Mouse (Mus musculus) heart, embryonic 14.5 days (tissue): Measurements from ENCODE around the gene Prss53. TPM values are rescaled to one million over a fixed set of nuclear protein-coding genes. Genes with fewer than 3 reads are reported as not detected.
"Not testable (repeated sequence)": the region's sequence is repeated elsewhere in the genome, so short reads cannot be mapped to it uniquely, and the experiment has no call there.

ENCODE experiments used
- ATAC-seq: fragments of 200-750 bp; cut with Nextera tagmentation; 2 replicates; pipeline ENCODE4 v1.8.0; 2017; ENCODE audit warnings: low read depth, moderate TSS enrichment; ENCODE audit not compliant: insufficient number of reproducible peaks, insufficient read depth, low FRiP score
- H3K27ac ChIP-seq, 2 experiments: fragments of 200-500 bp in 1 of 2; fragments of 300-500 bp in 1 of 2; sonication (generic) in 1 of 2; replicated peaks in 1 of 2; 2 replicates each; pipeline ENCODE4 v1.5.1; 2012 to 2014; ENCODE audit warnings: low read depth in 2 of 2, low read length in 2 of 2, control low read depth in 1 of 2, mild to moderate bottlenecking in 1 of 2, mixed read lengths in 1 of 2; ENCODE audit not compliant: control insufficient read depth in 1 of 2, insufficient read depth in 1 of 2
- H3K27me3 ChIP-seq: fragments of 300-500 bp; sonication (generic); 2 replicates; pipeline ENCODE4 v1.6.1; 2014; ENCODE audit warnings: mild to moderate bottlenecking, low read length, control low read depth; ENCODE audit not compliant: control insufficient read depth, insufficient read depth
- H3K36me3 ChIP-seq: fragments of 300-500 bp; sonication (generic); 2 replicates; pipeline ENCODE4 v1.6.1; 2014; ENCODE audit warnings: mild to moderate bottlenecking, control low read depth, low read length, mixed read lengths; ENCODE audit not compliant: control insufficient read depth, insufficient read depth
- H3K4me1 ChIP-seq, 2 experiments: fragments of 200-500 bp in 1 of 2; fragments of 300-500 bp in 1 of 2; sonication (generic) in 1 of 2; 2 replicates each; pipeline ENCODE4 v1.6.1; 2012 to 2014; ENCODE audit warnings: low read length in 2 of 2, control low read depth in 1 of 2, mixed read lengths in 1 of 2; ENCODE audit not compliant: control insufficient read depth in 2 of 2, insufficient read depth in 2 of 2
- H3K4me2 ChIP-seq: fragments of 300-500 bp; sonication (generic); 2 replicates; pipeline ENCODE4 v1.6.1; 2014; ENCODE audit warnings: mild to moderate bottlenecking, low read length
- H3K4me3 ChIP-seq, 2 experiments: fragments of 200-500 bp in 1 of 2; fragments of 300-500 bp in 1 of 2; sonication (generic) in 1 of 2; 2 replicates each; pipeline ENCODE4 v1.5.1; 2012 to 2014; ENCODE audit warnings: low read length in 2 of 2, mild to moderate bottlenecking in 2 of 2, control low read depth in 1 of 2, low read depth in 1 of 2, moderate library complexity in 1 of 2; ENCODE audit not compliant: control insufficient read depth in 1 of 2, insufficient read depth in 1 of 2
- H3K9ac ChIP-seq: fragments of 300-500 bp; sonication (generic); 2 replicates; pipeline ENCODE4 v1.6.1; 2014; ENCODE audit warnings: mild to moderate bottlenecking, low read length
- H3K9me3 ChIP-seq: fragments of 300-500 bp; sonication (generic); 2 replicates; pipeline ENCODE4 v1.6.1; 2016; ENCODE audit warnings: low read length, control low read depth; ENCODE audit not compliant: control insufficient read depth
- WGBS: fragments of 180-500 bp; shearing (Covaris S2); extraction: QIAGEN DNeasy Blood & Tissue Kit; methylation state at CpG from one replicate; pipeline ENCODE4 v1.1.7; 2014; 5-methylcytosine and 5-hydroxymethylcytosine counted together
- polyA plus RNA-seq: library from polyadenylated mRNA; unstranded; fragments of >200 nt; fragmentation: Nextera tagmentation; extraction: Ambion mirVana; gene quantifications from 2 replicates; pipeline ENCODE4 v1.2.1, GENCODE M21; 2014

Prss53 gene
- polyA plus RNA-seq, 1 experiment from 2014 or later: 1.3 TPM

GRCm38 (mm10) chr7:127898179-127898956 lies 7.6 kb upstream of the Prss53 start:
- H3K27me3 ChIP-seq: no peaks in the 10 kb centered on the region
- H3K9me3 ChIP-seq: no peaks in the 10 kb centered on the region
- peaks cover 6% of the 10 kb centered on the region for H3K36me3 ChIP-seq
- ATAC-seq: no peak
- H3K4me2 ChIP-seq: no peak overlapping the region
- no peak overlapping the region for H3K9ac ChIP-seq
- no peak overlapping the region for H3K27ac ChIP-seq
- no peak overlapping the region for H3K4me3 ChIP-seq
- 34% methylated on average over 10 of the region's 10 CpGs for WGBS
- H3K4me1 ChIP-seq: peaks cover 6 to 7% of the 10 kb centered on the region in 2 experiments; a peak in 3 of 4 replicates

- no peak overlapping the region for H3K9ac ChIP-seq
- no peak overlapping the region for H3K27ac ChIP-seq
- no peak overlapping the region for H3K4me3 ChIP-seq
- H3K4me1 ChIP-seq: peaks cover 6 to 7% of the 10 kb centered on the region in 2 experiments; a peak in 3 of 4 replicates
- no peaks in the 10 kb centered on the region for H3K9me3 ChIP-seq
- peaks cover 14% of the 10 kb centered on the region for H3K36me3 ChIP-seq
- no peak overlapping the region for H3K4me2 ChIP-seq
- no peak for ATAC-seq
- WGBS: 83% methylated on average over 7 of the region's 7 CpGs
- no peaks in the 10 kb centered on the region for H3K27me3 ChIP-seq
Measured at GRCm38 (mm10) chr7:127897542-127897941, 6.8 kb upstream of the Prss53 start.

GRCm38 (mm10) chr7:127896384-127896783 lies 5.6 kb upstream of the Prss53 start:
- no peak overlapping the region for H3K9ac ChIP-seq
- ATAC-seq: no peak
- no peak overlapping the region for H3K4me3 ChIP-seq
- H3K4me2 ChIP-seq: no peak overlapping the region
- H3K36me3 ChIP-seq: peaks cover 22% of the 10 kb centered on the region
- no peaks in the 10 kb centered on the region for H3K27me3 ChIP-seq
- no peak overlapping the region for H3K27ac ChIP-seq
- peaks cover 6 to 7% of the 10 kb centered on the region in 2 experiments; a peak in 3 of 4 replicates for H3K4me1 ChIP-seq
- no peaks in the 10 kb centered on the region for H3K9me3 ChIP-seq
- WGBS: 55% methylated on average over 13 of the region's 13 CpGs

GRCm38 (mm10) chr7:127895891-127896290 lies 5.1 kb upstream of the Prss53 start:
- not testable (repeated sequence) for H3K4me1 ChIP-seq, H3K9me3 ChIP-seq, ATAC-seq, H3K27me3 ChIP-seq, H3K9ac ChIP-seq, H3K27ac ChIP-seq
- peak overlapping the region; percentile 87; the same call in 1 of the 2 replicates for H3K4me2 ChIP-seq
- H3K36me3 ChIP-seq: peaks cover 24% of the 10 kb centered on the region
- WGBS: 64% methylated on average over 7 of the region's 7 CpGs
- peak overlapping the region in 1 of 2 experiments; percentile 67; a peak in 1 of 4 replicates for H3K4me3 ChIP-seq

- no peaks in the 10 kb centered on the region for H3K27me3 ChIP-seq
- H3K9ac ChIP-seq: peak within 1 kb of the TSS; percentile 79
- whole genome bisulfite sequencing: under 1% methylated on average over 26 of the region's 26 CpGs
- no peaks in the 10 kb centered on the region for H3K9me3 ChIP-seq
- peak within 1 kb of the TSS; percentile 67 for H3K4me3 ChIP-seq
- peak; percentile 99 for ATAC-seq
- peaks cover 26% of the 10 kb centered on the region for H3K36me3 ChIP-seq
- H3K4me2 ChIP-seq: peak within 1 kb of the TSS; percentile 87
- H3K4me1 ChIP-seq: peaks cover 6 to 7% of the 10 kb centered on the region in 2 experiments; a peak in 3 of 4 replicates
- peak within 1 kb of the TSS; percentile 42 to 72 for H3K27ac ChIP-seq
Measured at GRCm38 (mm10) chr7:127895442-127895841, 4.7 kb upstream of the Prss53 start, which contains the start of the genes Gm21974 and Vkorc1. Gene Gm21974, minus strand, starts transcription at chr7:127895454. Gene Vkorc1, minus strand, starts transcription at chr7:127895617.

- peaks cover 6 to 7% of the 10 kb centered on the region in 2 experiments; a peak in 3 of 4 replicates for H3K4me1 ChIP-seq
- peak overlapping the region; percentile 87 for H3K4me2 ChIP-seq
- WGBS: 68% methylated on average over 5 of the region's 5 CpGs
- peak overlapping the region; percentile 67 for H3K4me3 ChIP-seq
- H3K36me3 ChIP-seq: peaks cover 34% of the 10 kb centered on the region
- no peak overlapping the region; a peak in 1 of 4 replicates for H3K27ac ChIP-seq
- H3K9me3 ChIP-seq: no peaks in the 10 kb centered on the region
- no peaks in the 10 kb centered on the region for H3K27me3 ChIP-seq
- ATAC-seq: no peak
- H3K9ac ChIP-seq: peak overlapping the region; percentile 79
Measured at GRCm38 (mm10) chr7:127894480-127894879, 3.7 kb upstream of the Prss53 start.

- no peak for ATAC-seq
- no peaks in the 10 kb centered on the region for H3K27me3 ChIP-seq
- H3K36me3 ChIP-seq: peaks cover 90% of the 10 kb centered on the region
- no peak overlapping the region for H3K4me2 ChIP-seq
- no peak overlapping the region for H3K4me3 ChIP-seq
- H3K4me1 ChIP-seq: peaks cover 4 to 8% of the 10 kb centered on the region in 2 experiments; a peak in 2 of 4 replicates
- no peak overlapping the region for H3K27ac ChIP-seq
- 67% methylated on average over 3 of the region's 3 CpGs for WGBS
- no peak overlapping the region for H3K9ac ChIP-seq
- no peaks in the 10 kb centered on the region for H3K9me3 ChIP-seq
Measured at GRCm38 (mm10) chr7:127888821-127889220, 1.9 kb downstream of the Prss53 start.
